Mouse (Mus musculus) ES-Bruce4 (cell line): ENCODE measurements at regions not wholly inside any gene's neighbourhood (a gene's known extent, or its start where the extent isn't known, plus 50 kb on each side); places are given as distances from the start of the nearest gene placed in this dataset.

Experiments
- CTCF ChIP-seq: IDR thresholded peaks from one replicate; pipeline ENCODE4 v1.8.1; 2011; ENCODE audit warnings: low read depth, low read length
- POLR2A ChIP-seq: IDR thresholded peaks from one replicate; pipeline ENCODE4 v1.8.1; 2011; ENCODE audit warnings: low read length; ENCODE audit not compliant: insufficient read depth

DNA sequence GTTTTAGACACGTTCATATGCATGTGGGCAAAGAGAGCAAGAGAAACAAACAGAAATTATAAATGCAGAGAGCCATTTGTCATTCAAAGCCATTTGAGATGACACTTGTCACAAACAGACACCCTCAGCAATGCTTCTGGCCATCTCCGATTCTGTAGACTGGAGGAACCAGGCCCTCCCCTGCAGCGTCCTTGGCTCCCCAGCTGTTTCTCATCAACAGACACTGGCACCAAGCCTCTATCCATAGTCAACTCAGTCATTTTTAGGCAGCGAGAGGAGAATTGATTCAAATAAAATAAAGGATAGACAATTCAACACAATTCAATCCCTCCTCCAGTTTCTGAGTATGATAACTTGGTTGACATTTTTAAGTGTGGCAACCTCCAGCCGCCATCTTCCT is 130.1 kb upstream of the Rpl34 start:
- TF ChIP-seq CTCF (no peak), POLR2A (no peak)
